Mouse (Mus musculus) neural tube, embryonic 11.5 days (tissue): Measurements from ENCODE around the gene Haus4. TPM values are rescaled to one million over a fixed set of nuclear protein-coding genes. Genes with fewer than 3 reads are reported as not detected.

Experiments used
- ATAC-seq: fragments of 200-750 bp; cut with Nextera tagmentation; 2 replicates; pipeline ENCODE4 v1.8.0; 2017; ENCODE audit warnings: moderate number of reproducible peaks, mild to moderate bottlenecking, moderate TSS enrichment, moderate library complexity; ENCODE audit not compliant: insufficient read depth, low FRiP score, low TSS enrichment
- DNase-seq: peaks from one replicate; pipeline ENCODE4 v3.0.0-alpha.2; 2015; ENCODE audit warnings: low spot score
- H3K27ac ChIP-seq: fragments of 300-500 bp; sonication (generic); 2 replicates; pipeline ENCODE4 v1.5.1; 2014; ENCODE audit warnings: low read depth, mild to moderate bottlenecking, low read length
- H3K27me3 ChIP-seq: fragments of 300-500 bp; sonication (generic); 2 replicates; pipeline ENCODE4 v1.6.1; 2014; ENCODE audit warnings: mild to moderate bottlenecking, low read length, mixed read lengths; ENCODE audit not compliant: control insufficient read depth, insufficient read depth
- H3K36me3 ChIP-seq: fragments of 300-500 bp; sonication (generic); 2 replicates; pipeline ENCODE4 v1.6.1; 2014; ENCODE audit warnings: mild to moderate bottlenecking, low read length, moderate library complexity, mixed read lengths; ENCODE audit not compliant: control insufficient read depth, insufficient read depth
- H3K4me1 ChIP-seq: fragments of 300-500 bp; sonication (generic); 2 replicates; pipeline ENCODE4 v1.6.1; 2014; ENCODE audit warnings: low read length, mixed read lengths; ENCODE audit not compliant: control insufficient read depth, insufficient read depth
- H3K4me2 ChIP-seq: fragments of 300-500 bp; sonication (generic); 2 replicates; pipeline ENCODE4 v1.6.1; 2014; ENCODE audit warnings: low read depth, mild to moderate bottlenecking, moderate library complexity
- H3K4me3 ChIP-seq: fragments of 300-500 bp; sonication (generic); 2 replicates; pipeline ENCODE4 v1.5.1; 2014; ENCODE audit warnings: low read depth, low read length
- H3K9ac ChIP-seq: fragments of 300-500 bp; sonication (generic); 2 replicates; pipeline ENCODE4 v1.6.1; 2014; ENCODE audit warnings: mild to moderate bottlenecking, low read length
- H3K9me3 ChIP-seq: fragments of 300-500 bp; sonication (generic); 2 replicates; pipeline ENCODE4 v1.6.1; 2016; ENCODE audit warnings: low read length; ENCODE audit not compliant: control insufficient read depth
- WGBS: fragments of 180-500 bp; shearing (Covaris S2); extraction: QIAGEN DNeasy Blood & Tissue Kit; methylation state at CpG from one replicate; pipeline ENCODE4 v1.1.7; 2014; 5-methylcytosine and 5-hydroxymethylcytosine counted together
- polyA plus RNA-seq: library from polyadenylated mRNA; unstranded; fragments of >200 nt; fragmentation: Nextera tagmentation; extraction: Ambion mirVana; gene quantifications from 2 replicates; pipeline ENCODE4 v1.2.1, GENCODE M21; 2014

The Haus4 gene
- polyA plus RNA-seq, 1 experiment from 2014 or later = 36.7 TPM

GRCm38 (mm10) chr14:54560527-54561242 is 6.3 kb upstream of the Haus4 start:
- Histone ChIP-seq H3K4me2 (no peak overlapping the region), H3K9ac (no peak overlapping the region), H3K9me3 (no peaks in the 10 kb centered on the region), H3K36me3 (no peaks in the 10 kb centered on the region), H3K27me3 (no peaks in the 10 kb centered on the region), H3K4me3 (no peak overlapping the region), H3K27ac (no peak overlapping the region), H3K4me1 (no peaks in the 10 kb centered on the region)
- ATAC-seq (no peak), DNase-seq (no peak)
- 90% methylated on average over 14 of the region's 14 CpGs for WGBS

- DNase-seq = no peak
- no peaks in the 10 kb centered on the region for H3K27me3 ChIP-seq
- H3K27ac ChIP-seq = no peak overlapping the region
- H3K4me2 ChIP-seq = no peak overlapping the region
- no peaks in the 10 kb centered on the region for H3K9me3 ChIP-seq
- H3K4me3 ChIP-seq = no peak overlapping the region
- H3K9ac ChIP-seq = no peak overlapping the region
- H3K36me3 ChIP-seq = no peaks in the 10 kb centered on the region
- WGBS = 87% methylated on average over 8 of the region's 8 CpGs
- ATAC-seq = no peak
- no peaks in the 10 kb centered on the region for H3K4me1 ChIP-seq
Observed at GRCm38 (mm10) chr14:54557330-54557729, 2.9 kb upstream of the Haus4 start.

GRCm38 (mm10) chr14:54553454-54553974 is 902 bp downstream of the Haus4 start:
- peak overlapping the region; percentile 80 for H3K9ac ChIP-seq
- no peaks in the 10 kb centered on the region for H3K4me1 ChIP-seq
- peak overlapping the region; percentile 79 for H3K27ac ChIP-seq
- ATAC-seq (no peak), DNase-seq (no peak)
- 3% methylated on average over 21 of the region's 21 CpGs for WGBS
- H3K27me3 ChIP-seq = no peaks in the 10 kb centered on the region
- H3K36me3 ChIP-seq = 0 out of 2 replicates have a peak, but pooled peaks cover 2% of the 10 kb centered on the region
- peak overlapping the region; percentile 53 for H3K4me3 ChIP-seq
- H3K9me3 ChIP-seq = no peaks in the 10 kb centered on the region
- H3K4me2 ChIP-seq = peak overlapping the region; percentile 90

GRCm38 (mm10) chr14:54544703-54545102 is 9.7 kb downstream of the Haus4 start:
- H3K27ac ChIP-seq = no peak overlapping the region
- no peak overlapping the region for H3K4me3 ChIP-seq
- WGBS = 83% methylated on average over 5 of the region's 5 CpGs
- H3K9me3 ChIP-seq = no peaks in the 10 kb centered on the region
- H3K36me3 ChIP-seq = peaks cover 12% of the 10 kb centered on the region
- no peak overlapping the region for H3K4me2 ChIP-seq
- no peak for DNase-seq
- no peak overlapping the region for H3K9ac ChIP-seq
- H3K4me1 ChIP-seq = no peaks in the 10 kb centered on the region
- ATAC-seq = no peak
- H3K27me3 ChIP-seq = no peaks in the 10 kb centered on the region

GRCm38 (mm10) chr14:54540771-54541170 is 13.6 kb downstream of the Haus4 start:
- no peaks in the 10 kb centered on the region for H3K27me3 ChIP-seq
- WGBS = 55% methylated on average over 11 of the region's 11 CpGs
- H3K36me3 ChIP-seq = peaks cover 4% of the 10 kb centered on the region; the same call in 1 of the 2 replicates
- DNase-seq (peak; percentile 42), ATAC-seq (no peak)
- no peak overlapping the region for H3K9ac ChIP-seq
- H3K9me3 ChIP-seq = no peaks in the 10 kb centered on the region
- no peak overlapping the region for H3K4me2 ChIP-seq
- no peak overlapping the region for H3K27ac ChIP-seq
- no peak overlapping the region for H3K4me3 ChIP-seq
- H3K4me1 ChIP-seq = no peaks in the 10 kb centered on the region

- DNase-seq (no peak), ATAC-seq (no peak)
- H3K27me3 ChIP-seq = no peaks in the 10 kb centered on the region
- H3K36me3 ChIP-seq = peaks cover 2% of the 10 kb centered on the region; the same call in 1 of the 2 replicates
- no peak overlapping the region for H3K9ac ChIP-seq
- no peak overlapping the region for H3K4me3 ChIP-seq
- H3K27ac ChIP-seq = no peak overlapping the region
- no peak overlapping the region for H3K4me2 ChIP-seq
- H3K9me3 ChIP-seq = no peaks in the 10 kb centered on the region
- 92% methylated on average over 2 of the region's 2 CpGs for WGBS
- no peaks in the 10 kb centered on the region for H3K4me1 ChIP-seq
Observed at GRCm38 (mm10) chr14:54538580-54538979, 15.8 kb downstream of the Haus4 start.

- no peaks in the 10 kb centered on the region for H3K4me1 ChIP-seq
- no peaks in the 10 kb centered on the region for H3K27me3 ChIP-seq
- no peak overlapping the region for H3K27ac ChIP-seq
- DNase-seq (peak; percentile 90), ATAC-seq (peak; percentile 74)
- 14% methylated on average over 17 of the region's 17 CpGs for WGBS
- H3K36me3 ChIP-seq = no peaks in the 10 kb centered on the region
- H3K4me3 ChIP-seq = no peak overlapping the region
- H3K4me2 ChIP-seq = no peak overlapping the region
- no peak overlapping the region for H3K9ac ChIP-seq
- no peaks in the 10 kb centered on the region for H3K9me3 ChIP-seq
Observed at GRCm38 (mm10) chr14:54528446-54529111, 25.8 kb downstream of the Haus4 start.

- ATAC-seq = no peak
- Histone ChIP-seq H3K27me3 (no peaks in the 10 kb centered on the region), H3K4me3 (no peak overlapping the region), H3K36me3 (no peaks in the 10 kb centered on the region), H3K9ac (peak overlapping the region; percentile 59), H3K4me1 (no peaks in the 10 kb centered on the region), H3K4me2 (peak overlapping the region; percentile 55; the same call in 1 of the 2 replicates), H3K9me3 (no peaks in the 10 kb centered on the region), H3K27ac (no peak overlapping the region)
- DNase-seq = no peak
- 16% methylated on average over 5 of the region's 5 CpGs for WGBS
Observed at GRCm38 (mm10) chr14:54528007-54528393, 26.4 kb downstream of the Haus4 start.
